Mouse (Mus musculus) embryonic facial prominence, embryonic 10.5 days (tissue): ENCODE results near the gene Gnas. TPM values are rescaled to one million over a fixed set of nuclear protein-coding genes. Genes with fewer than 3 reads are reported as not detected.

ENCODE experiments used
- DNase-seq: peaks from one replicate; pipeline ENCODE4 v3.0.0-alpha.2; 2017; ENCODE audit warnings: low spot score
- H3K27ac ChIP-seq: fragments of 300-500 bp; sonication (generic); replicated peaks from 2 replicates; pipeline ENCODE4 v1.5.1; 2016; ENCODE audit warnings: mild to moderate bottlenecking
- H3K27me3 ChIP-seq: fragments of 300-500 bp; sonication (generic); replicated peaks from 2 replicates; pipeline ENCODE4 v1.6.1; 2016; ENCODE audit warnings: low read depth, mild to moderate bottlenecking; ENCODE audit not compliant: poor library complexity, severe bottlenecking
- H3K36me3 ChIP-seq: fragments of 300-500 bp; sonication (generic); replicated peaks from 2 replicates; pipeline ENCODE4 v1.6.1; 2016; ENCODE audit warnings: mild to moderate bottlenecking, moderate library complexity
- H3K4me1 ChIP-seq: fragments of 300-500 bp; sonication (generic); 2 replicates; pipeline ENCODE4 v1.6.1; 2016
- H3K4me3 ChIP-seq: fragments of 300-500 bp; sonication (generic); 2 replicates; pipeline ENCODE4 v1.5.1; 2016; ENCODE audit warnings: mild to moderate bottlenecking, moderate library complexity
- H3K9me3 ChIP-seq: fragments of 300-500 bp; sonication (generic); 2 replicates; pipeline ENCODE4 v1.6.1; 2016; ENCODE audit warnings: mild to moderate bottlenecking
- WGBS: fragments of 180-500 bp; shearing (Covaris S2); methylation state at CpG from one replicate; pipeline ENCODE4 v1.1.7; 2016; 5-methylcytosine and 5-hydroxymethylcytosine counted together
- polyA plus RNA-seq: library from polyadenylated mRNA; unstranded; fragments of >200 nt; fragmentation: Nextera tagmentation; extraction: Ambion mirVana; gene quantifications from 2 replicates; pipeline ENCODE4 v1.2.1, GENCODE M21; 2016

Gene Gnas
- polyA plus RNA-seq, 1 experiment from 2014 or later = 1,303 TPM

DNA sequence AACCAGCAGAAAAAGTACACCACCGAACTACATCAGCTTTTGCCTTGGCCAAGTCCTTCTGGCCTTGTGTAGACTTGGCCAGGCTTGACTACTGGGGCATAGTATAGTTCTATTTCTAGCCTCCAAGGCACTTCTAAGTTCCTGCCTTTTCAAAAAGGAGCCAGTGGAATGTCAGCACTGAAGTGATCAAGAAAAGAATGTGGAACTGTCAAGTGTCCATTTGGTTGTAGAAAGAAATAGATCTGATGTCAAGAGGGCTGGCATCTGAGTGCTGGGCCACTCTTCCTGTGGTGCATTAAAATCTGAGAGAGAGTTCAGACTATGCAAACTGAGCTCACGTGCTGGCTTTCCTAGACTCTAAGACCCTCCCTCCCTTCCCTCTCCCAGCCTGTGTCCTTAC lies 10.2 kb upstream of the Gnas start:
- no peak overlapping the region for H3K4me3 ChIP-seq
- no peaks in the 10 kb centered on the region for H3K27me3 ChIP-seq
- no peaks in the 10 kb centered on the region for H3K4me1 ChIP-seq
- DNase-seq = no peak
- no peaks in the 10 kb centered on the region for H3K9me3 ChIP-seq
- WGBS = 84% methylated on average over 2 of the region's 2 CpGs
- no peak overlapping the region for H3K27ac ChIP-seq
- peaks cover 95% of the 10 kb centered on the region for H3K36me3 ChIP-seq

DNA sequence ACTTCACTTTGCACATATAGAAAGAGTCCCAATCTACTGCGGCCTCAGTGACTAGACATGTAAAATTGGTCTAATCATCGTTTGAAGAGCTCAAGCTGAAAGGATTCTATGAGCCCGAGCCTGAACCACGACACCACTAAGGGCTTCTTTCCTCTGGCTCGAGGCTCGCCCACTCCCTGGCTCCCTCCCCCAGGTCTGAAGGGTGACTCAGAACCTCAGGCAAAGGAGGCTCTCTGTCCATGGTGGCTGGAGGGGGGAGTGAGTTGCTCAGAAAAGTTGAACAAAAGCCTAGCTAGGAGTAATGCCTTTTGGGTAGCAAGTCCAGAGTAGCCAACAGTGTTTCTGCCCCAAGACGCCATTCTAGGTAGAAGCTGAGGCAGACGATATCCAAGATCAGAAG lies 4.3 kb upstream of the Gnas start:
- H3K9me3 ChIP-seq = peaks cover 9% of the 10 kb centered on the region
- no peak overlapping the region for H3K27ac ChIP-seq
- peaks cover 6% of the 10 kb centered on the region; the same call in 1 of the 2 replicates for H3K4me1 ChIP-seq
- peaks cover 16% of the 10 kb centered on the region for H3K27me3 ChIP-seq
- peaks cover 98% of the 10 kb centered on the region for H3K36me3 ChIP-seq
- DNase-seq = no peak
- 82% methylated on average over 8 of the region's 8 CpGs for WGBS
- no peak overlapping the region for H3K4me3 ChIP-seq

DNA sequence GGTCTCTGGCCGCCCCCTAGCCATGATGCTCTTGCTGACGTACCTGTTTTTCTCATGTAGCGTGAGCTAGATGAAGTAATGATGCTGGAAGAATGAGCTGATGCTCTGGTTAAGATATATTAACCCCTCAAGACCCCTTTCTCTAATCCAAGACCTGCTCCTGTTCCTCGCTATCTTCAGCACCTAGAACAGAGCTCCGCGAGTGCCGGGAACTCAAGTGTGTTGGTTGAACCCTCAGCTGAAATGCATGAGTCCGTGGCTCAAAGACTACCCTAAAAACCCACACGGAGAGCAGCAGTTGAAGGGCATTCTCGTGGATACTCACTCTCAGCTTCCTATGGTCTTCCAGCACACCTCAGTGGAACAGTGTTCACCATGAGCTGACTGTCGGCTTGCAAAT lies 779 bp upstream of the Gnas start:
- Histone ChIP-seq H3K36me3 (peaks cover 100% of the 10 kb centered on the region), H3K4me1 (peaks cover 12% of the 10 kb centered on the region; the same call in 1 of the 2 replicates), H3K9me3 (peaks cover 39% of the 10 kb centered on the region), H3K4me3 (peak overlapping the region; percentile 55), H3K27me3 (peaks cover 52% of the 10 kb centered on the region), H3K27ac (no peak overlapping the region)
- 50% methylated on average over 11 of the region's 11 CpGs for WGBS
- no peak for DNase-seq

DNA sequence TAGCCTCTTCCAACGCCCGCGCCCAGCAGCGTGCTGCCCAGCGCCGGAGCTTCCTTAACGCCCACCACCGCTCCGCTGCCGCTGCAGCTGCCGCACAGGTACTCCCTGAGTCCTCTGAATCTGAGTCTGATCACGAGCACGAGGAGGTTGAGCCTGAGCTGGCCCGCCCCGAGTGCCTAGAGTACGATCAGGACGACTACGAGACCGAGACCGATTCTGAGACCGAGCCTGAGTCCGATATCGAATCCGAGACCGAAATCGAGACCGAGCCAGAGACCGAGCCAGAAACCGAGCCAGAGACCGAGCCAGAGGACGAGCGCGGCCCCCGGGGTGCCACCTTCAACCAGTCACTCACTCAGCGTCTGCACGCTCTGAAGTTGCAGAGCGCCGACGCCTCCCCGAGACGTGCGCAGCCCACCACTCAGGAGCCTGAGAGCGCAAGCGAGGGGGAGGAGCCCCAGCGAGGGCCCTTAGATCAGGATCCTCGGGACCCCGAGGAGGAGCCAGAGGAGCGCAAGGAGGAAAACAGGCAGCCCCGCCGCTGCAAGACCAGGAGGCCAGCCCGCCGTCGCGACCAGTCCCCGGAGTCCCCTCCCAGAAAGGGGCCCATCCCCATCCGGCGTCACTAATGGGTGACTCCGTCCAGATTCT lies 812 bp downstream of the Gnas start:
- H3K9me3 ChIP-seq = peaks cover 39% of the 10 kb centered on the region
- peak; percentile 66 for DNase-seq
- peak overlapping the region; percentile 53; the same call in 1 of the 2 replicates for H3K27ac ChIP-seq
- 45% methylated on average over 58 of the region's 58 CpGs for WGBS
- peaks cover 19% of the 10 kb centered on the region for H3K4me1 ChIP-seq
- peaks cover 68% of the 10 kb centered on the region for H3K27me3 ChIP-seq
- H3K36me3 ChIP-seq = peaks cover 99% of the 10 kb centered on the region
- H3K4me3 ChIP-seq = peak overlapping the region; percentile 55

DNA sequence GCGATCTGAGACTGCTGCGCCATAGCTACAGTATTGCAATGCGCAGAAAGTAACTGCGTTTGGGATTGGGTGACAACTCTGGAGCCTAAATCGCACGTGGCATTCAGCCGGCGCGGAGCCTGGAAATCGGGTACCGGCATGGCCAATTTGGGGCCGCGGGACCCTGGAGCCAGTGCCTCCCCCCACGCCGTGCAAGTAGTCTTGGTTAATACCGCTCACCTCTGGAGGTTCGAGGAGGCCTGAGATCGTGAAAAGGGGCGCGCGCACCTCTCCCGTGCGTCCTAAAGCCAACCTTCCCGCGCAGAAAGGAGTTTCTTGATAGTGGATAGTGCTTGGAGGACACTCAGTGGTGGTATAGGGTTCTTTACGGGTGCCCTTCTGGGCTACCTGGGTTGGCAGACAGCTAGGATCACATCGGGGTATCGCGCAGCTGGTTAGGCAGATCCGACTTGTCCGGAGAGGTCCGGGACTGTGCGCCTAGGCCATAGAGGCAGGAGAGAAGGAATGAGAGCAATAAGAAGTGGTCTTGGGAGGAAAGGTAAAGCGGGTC lies 1.9 kb downstream of the Gnas start:
- H3K9me3 ChIP-seq = peaks cover 39% of the 10 kb centered on the region
- H3K4me3 ChIP-seq = peak overlapping the region; percentile 55
- peak; percentile 42 for DNase-seq
- 52% methylated on average over 34 of the region's 34 CpGs for WGBS
- H3K36me3 ChIP-seq = peaks cover 99% of the 10 kb centered on the region
- H3K4me1 ChIP-seq = peaks cover 27% of the 10 kb centered on the region
- no peak overlapping the region for H3K27ac ChIP-seq
- peaks cover 68% of the 10 kb centered on the region for H3K27me3 ChIP-seq

DNA sequence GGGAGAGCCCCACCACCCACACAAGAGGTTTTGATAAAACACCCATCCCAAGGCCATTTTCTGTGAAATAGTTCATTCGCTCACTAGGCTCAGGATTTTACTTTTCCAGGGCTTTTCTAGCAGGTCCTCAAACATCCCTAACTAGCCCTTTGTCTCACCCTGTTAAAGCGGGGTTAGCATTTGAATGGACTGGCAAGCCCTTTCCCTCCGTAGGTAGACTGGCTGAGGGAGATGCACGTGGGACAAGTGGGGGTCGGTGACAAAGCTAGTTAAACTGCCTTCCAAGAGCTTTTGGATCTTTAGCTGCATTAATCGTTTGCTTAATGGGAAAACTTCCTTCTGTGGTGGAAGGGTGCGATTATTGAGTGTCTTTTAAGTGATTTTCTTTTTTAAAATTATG lies 3.8 kb downstream of the Gnas start:
- H3K4me1 ChIP-seq = peaks cover 46% of the 10 kb centered on the region
- H3K4me3 ChIP-seq = peak overlapping the region; percentile 55; the same call in 1 of the 2 replicates
- 34% methylated on average over 7 of the region's 7 CpGs for WGBS
- no peak for DNase-seq
- peaks cover 39% of the 10 kb centered on the region for H3K9me3 ChIP-seq
- peaks cover 68% of the 10 kb centered on the region for H3K27me3 ChIP-seq
- no peak overlapping the region for H3K27ac ChIP-seq
- peaks cover 97% of the 10 kb centered on the region for H3K36me3 ChIP-seq

DNA sequence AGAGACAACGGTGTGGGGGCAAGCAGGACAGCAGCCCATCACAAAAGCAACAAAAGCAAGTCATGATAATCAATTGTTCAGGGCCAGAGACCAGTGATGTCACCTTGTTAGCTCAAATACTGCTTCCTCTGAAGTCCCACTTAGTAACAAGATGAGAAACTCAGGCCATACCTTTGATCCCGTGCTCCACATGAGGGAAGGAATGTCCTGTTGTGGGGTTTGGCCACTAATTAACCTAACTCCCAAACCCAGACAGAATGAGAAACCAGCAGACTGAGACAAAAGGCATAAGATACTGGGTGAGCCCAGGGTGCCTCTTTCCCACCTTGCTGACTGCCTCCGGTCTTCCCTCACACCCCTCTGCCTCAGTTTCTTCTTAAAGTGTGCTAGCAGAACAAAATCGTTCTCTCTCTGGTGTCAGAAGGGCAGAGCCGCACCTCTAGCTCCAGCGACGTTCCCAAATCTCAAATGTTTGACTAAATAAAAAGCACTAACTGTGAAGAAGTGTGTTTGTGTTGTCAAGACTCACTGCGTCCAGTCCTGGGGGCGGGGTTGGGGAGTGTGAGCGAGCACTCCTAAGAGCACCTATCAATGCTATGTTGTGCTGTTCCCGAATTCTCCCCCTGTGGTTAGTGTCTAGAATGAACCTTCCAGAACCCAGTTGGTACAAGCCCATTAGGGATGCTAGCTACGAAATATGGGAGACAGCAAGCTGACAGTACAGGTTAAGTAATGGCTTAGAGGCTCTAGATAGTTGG lies 4.7 kb downstream of the Gnas start:
- H3K9me3 ChIP-seq = peaks cover 39% of the 10 kb centered on the region
- WGBS = 60% methylated on average over 12 of the region's 12 CpGs
- H3K4me1 ChIP-seq = peaks cover 50% of the 10 kb centered on the region
- no peak overlapping the region for H3K4me3 ChIP-seq
- peaks cover 61% of the 10 kb centered on the region for H3K27me3 ChIP-seq
- no peak overlapping the region for H3K27ac ChIP-seq
- H3K36me3 ChIP-seq = peaks cover 91% of the 10 kb centered on the region
- DNase-seq = no peak

DNA sequence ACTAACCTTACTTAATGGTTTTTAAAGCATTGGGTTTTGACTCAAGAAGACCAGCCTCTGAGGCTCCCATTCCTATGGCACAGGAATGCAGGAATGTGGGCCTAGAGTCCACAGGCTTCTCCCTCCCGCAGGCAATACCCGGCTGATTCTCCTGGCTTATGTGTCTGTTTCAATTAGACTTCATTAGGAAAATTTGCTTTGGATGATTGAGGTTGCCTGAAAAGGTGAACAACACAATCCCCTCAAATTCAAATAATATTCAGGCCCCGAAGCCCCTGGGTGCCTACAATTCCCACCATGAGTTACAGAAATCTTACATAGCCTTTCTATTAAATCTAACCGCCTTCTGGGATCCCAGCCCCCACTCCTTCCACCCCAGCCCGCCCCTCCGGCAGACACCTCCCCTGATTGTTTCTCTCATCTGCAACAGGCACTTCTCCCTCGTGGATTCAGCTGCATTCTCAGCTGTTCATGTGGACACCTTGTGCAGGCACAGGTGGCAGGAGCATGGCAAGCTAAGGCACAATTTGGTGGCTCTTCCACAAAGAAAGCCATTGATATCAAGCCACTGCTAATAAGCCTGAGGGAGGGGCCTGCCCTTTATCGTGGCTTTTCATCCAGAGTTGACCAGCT lies 7.0 kb downstream of the Gnas start:
- DNase-seq = no peak
- WGBS = 56% methylated on average over 8 of the region's 8 CpGs
- Histone ChIP-seq H3K27me3 (peaks cover 38% of the 10 kb centered on the region), H3K4me3 (peak overlapping the region; percentile 54), H3K36me3 (peaks cover 81% of the 10 kb centered on the region), H3K9me3 (peaks cover 36% of the 10 kb centered on the region), H3K27ac (peak overlapping the region; percentile 19; the same call in 1 of the 2 replicates), H3K4me1 (peaks cover 42% of the 10 kb centered on the region)

DNA sequence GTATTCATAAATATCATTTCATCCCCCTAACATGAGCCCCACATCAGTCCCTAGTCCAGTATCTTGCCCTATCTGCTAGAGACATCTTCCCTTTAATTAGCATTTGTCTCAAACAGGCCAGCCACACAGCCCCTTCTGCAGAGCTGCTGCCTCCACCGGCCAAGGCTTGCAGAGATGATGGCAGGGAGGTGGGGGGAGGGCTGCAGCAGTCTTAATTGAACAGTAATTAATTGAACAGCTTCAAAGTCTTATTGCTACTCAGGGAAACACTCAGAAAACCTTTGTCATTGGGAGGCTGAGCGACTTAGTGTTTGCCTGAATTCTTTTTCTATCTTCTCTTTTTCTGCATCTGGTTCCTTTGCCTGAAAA lies 7.5 kb downstream of the Gnas start:
- Histone ChIP-seq H3K27ac (peak overlapping the region; percentile 19; the same call in 1 of the 2 replicates), H3K36me3 (peaks cover 76% of the 10 kb centered on the region), H3K4me1 (peaks cover 47% of the 10 kb centered on the region), H3K27me3 (peaks cover 33% of the 10 kb centered on the region), H3K4me3 (peak overlapping the region; percentile 54), H3K9me3 (peaks cover 36% of the 10 kb centered on the region)
- DNase-seq = no peak
- 42% methylated on average over 2 of the region's 2 CpGs for WGBS

DNA sequence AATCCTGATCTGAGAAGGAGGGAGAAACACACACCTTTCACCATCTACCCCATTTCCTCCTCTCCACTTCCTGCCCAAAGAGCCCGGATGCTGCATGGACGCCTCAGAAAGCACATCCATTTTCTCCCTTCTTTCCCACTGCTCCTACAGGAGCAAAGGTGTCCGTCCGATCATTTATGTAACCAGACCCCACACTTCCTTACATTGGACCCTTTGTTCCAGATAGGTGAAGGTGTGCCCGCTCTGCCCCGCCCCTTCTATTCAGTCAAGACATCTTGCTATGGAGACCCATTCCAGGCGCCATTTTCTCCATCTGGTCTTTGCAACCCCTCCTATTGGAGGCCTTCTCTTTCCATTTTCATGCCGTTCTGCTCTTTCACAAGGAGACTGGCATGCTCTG lies 10.3 kb downstream of the Gnas start:
- DNase-seq = peak; percentile 63
- WGBS = 49% methylated on average over 8 of the region's 8 CpGs
- H3K4me3 ChIP-seq = peak overlapping the region; percentile 74
- peaks cover 33% of the 10 kb centered on the region for H3K27me3 ChIP-seq
- peak overlapping the region; percentile 96 for H3K27ac ChIP-seq
- H3K9me3 ChIP-seq = peaks cover 53% of the 10 kb centered on the region
- peaks cover 71% of the 10 kb centered on the region for H3K36me3 ChIP-seq
- peaks cover 62% of the 10 kb centered on the region for H3K4me1 ChIP-seq

DNA sequence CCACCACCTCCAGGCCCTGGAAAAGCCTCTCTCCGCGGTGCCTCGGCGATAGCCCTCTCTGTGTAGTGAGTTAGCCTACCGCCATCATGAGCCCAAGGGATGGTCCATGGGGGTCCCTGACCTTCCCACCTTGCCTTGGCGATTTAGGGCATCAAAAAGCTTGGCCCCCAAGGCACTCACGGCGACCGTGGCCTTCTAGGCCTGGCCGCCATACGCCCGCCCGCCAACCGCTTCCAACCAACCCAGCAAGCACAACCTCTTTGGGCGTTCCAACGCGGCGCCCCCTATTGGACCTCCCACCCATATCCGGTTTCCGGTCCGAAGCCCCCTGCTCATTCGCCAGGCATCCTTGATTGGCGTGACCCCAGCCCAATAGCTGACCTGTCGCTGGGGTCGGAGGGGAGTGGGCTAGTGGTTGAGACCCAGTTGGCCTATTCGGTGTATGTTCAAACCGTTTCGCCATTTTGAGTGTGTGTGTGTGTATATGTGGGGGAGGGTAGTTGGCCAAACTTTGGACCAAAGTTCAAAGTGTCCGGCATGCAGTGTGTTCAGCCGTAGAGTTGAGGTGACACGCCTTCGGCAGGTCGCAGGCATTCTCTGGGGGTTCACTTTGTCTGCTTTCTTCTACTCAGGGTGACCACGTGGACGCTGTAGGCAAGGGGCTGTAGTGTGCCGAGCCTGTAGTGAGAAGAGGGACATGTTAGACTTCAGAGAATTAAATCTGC lies 11.2 kb downstream of the Gnas start:
- Histone ChIP-seq H3K27ac (peak overlapping the region; percentile 96), H3K9me3 (peaks cover 62% of the 10 kb centered on the region), H3K4me3 (peak overlapping the region; percentile 74), H3K36me3 (peaks cover 72% of the 10 kb centered on the region), H3K4me1 (peaks cover 68% of the 10 kb centered on the region), H3K27me3 (peaks cover 37% of the 10 kb centered on the region)
- DNase-seq = peak; percentile 94
- WGBS = 54% methylated on average over 36 of the region's 36 CpGs

DNA sequence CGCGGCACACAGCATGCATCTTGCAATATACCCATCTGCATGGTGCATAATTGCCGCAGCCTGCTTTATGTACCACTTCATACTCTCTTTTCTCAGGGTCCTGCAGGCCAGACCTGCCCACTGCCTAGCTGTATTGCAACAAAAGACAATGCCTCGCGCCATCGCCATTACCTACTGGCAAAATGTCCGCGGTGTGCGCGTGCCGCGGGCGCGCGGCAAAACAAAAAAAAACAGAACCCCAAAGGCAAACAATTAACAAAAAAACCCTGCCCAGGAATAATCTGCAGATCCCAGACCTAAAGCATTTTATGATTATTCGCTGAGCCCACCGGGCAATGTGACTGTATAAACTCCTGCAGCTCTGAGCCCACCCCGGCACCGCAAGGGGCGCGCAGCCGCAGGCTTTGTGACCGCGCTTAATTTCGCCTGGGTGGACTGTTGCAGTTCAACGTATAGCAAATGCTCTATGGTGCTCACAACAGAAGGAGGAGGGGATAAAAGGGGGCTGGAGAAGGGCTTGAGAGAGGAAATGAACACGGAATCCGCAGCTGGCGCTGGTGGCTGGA lies 11.9 kb downstream of the Gnas start:
- Histone ChIP-seq H3K4me3 (peak overlapping the region; percentile 74), H3K36me3 (peaks cover 72% of the 10 kb centered on the region), H3K27ac (peak overlapping the region; percentile 96), H3K27me3 (peaks cover 43% of the 10 kb centered on the region), H3K9me3 (peaks cover 68% of the 10 kb centered on the region), H3K4me1 (peaks cover 68% of the 10 kb centered on the region)
- WGBS = 50% methylated on average over 29 of the region's 29 CpGs
- DNase-seq = peak; percentile 66
